Mouse (Mus musculus): Measurements from ENCODE around the gene Tspear.

DNA sequence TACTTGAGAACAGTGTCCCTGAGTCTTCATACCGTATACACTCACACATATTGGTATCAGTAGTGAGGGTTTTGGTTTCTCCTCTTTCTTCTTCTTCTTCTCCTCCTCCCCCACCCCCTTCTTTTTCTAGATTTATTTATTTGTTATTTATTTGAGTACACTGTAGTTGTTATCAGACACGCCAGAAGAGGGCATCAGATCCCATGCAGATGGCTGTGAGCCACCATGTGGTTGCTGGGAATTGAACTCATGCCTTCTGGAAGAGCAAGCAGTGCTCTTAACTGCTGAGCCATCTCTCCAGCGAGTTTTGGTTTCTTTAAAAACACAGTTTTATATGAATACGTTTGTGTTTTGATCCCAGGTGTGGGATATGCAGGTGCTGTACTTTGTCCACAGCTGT lies 41.9 kb downstream of the Tspear start:
- TF ChIP-seq CTCF (IDR thresholded peaks at IDR 0.05) (0 out of 2 replicates have a peak, but pooled peaks have one; percentile 4), EP300 (IDR thresholded peaks at IDR 0.05) (no peak)
